Mouse (Mus musculus) large intestine, adult 2 months (tissue): ENCODE measurements around the gene Ranbp17. TPM values are rescaled to one million over a fixed set of nuclear protein-coding genes. Genes with fewer than 3 reads are reported as not detected.
"Not testable (repeated sequence)": the region's sequence is repeated elsewhere in the genome, so short reads cannot be mapped to it uniquely, and the experiment has no call there.

Source experiments
- DNase-seq: peaks from one replicate; pipeline ENCODE4 v3.0.0-alpha.2; 2012; ENCODE audit warnings: low read depth, low spot score
- WGBS: fragments of 180-500 bp; shearing (Covaris S2); methylation state at CpG from one replicate; pipeline ENCODE4 v1.1.7; 2018; 5-methylcytosine and 5-hydroxymethylcytosine counted together
- polyA plus RNA-seq: library from polyadenylated mRNA; depleted of rRNA; stranded (reverse); fragments of >200 nt; gene quantifications from 2 replicates; pipeline ENCODE4 v1.2.3, GENCODE M21; 2012

Ranbp17 gene
- polyA plus RNA-seq, 1 experiment: 0.29 TPM

GRCm38 (mm10) chr11:33427789-33428188, 85.8 kb downstream of the Ranbp17 start:
- DNase-seq: not testable (repeated sequence)
- WGBS: 79% methylated on average over 5 of the region's 5 CpGs

- no peak for DNase-seq
- 73% methylated on average over 3 of the region's 3 CpGs for WGBS
Measured at GRCm38 (mm10) chr11:33422226-33422625, 91.3 kb downstream of the Ranbp17 start.

- no peak for DNase-seq
- WGBS: 77% methylated on average over 4 of the region's 4 CpGs
Measured at GRCm38 (mm10) chr11:33404651-33405050, 108.9 kb downstream of the Ranbp17 start.

GRCm38 (mm10) chr11:33399346-33399745, 114.2 kb downstream of the Ranbp17 start:
- WGBS: 42% methylated on average over 1 of the region's 1 CpGs
- DNase-seq: no peak

GRCm38 (mm10) chr11:33398701-33399100, 114.8 kb downstream of the Ranbp17 start:
- no peak for DNase-seq
- WGBS: 60% methylated on average over 3 of the region's 3 CpGs

- 88% methylated on average over 6 of the region's 6 CpGs for WGBS
- DNase-seq: no peak
Measured at GRCm38 (mm10) chr11:33396275-33396674, 117.3 kb downstream of the Ranbp17 start.

GRCm38 (mm10) chr11:33394093-33394492, 119.5 kb downstream of the Ranbp17 start:
- 83% methylated on average over 3 of the region's 3 CpGs for WGBS
- DNase-seq: no peak

- no peak for DNase-seq
- WGBS: 95% methylated on average over 2 of the region's 2 CpGs
Measured at GRCm38 (mm10) chr11:33388685-33389084, 124.9 kb downstream of the Ranbp17 start.

GRCm38 (mm10) chr11:33361867-33362266, 151.7 kb downstream of the Ranbp17 start:
- DNase-seq: no peak
- WGBS: 60% methylated on average over 5 of the region's 5 CpGs

- DNase-seq: no peak
- 73% methylated on average over 2 of the region's 2 CpGs for WGBS
Measured at GRCm38 (mm10) chr11:33349269-33349668, 164.3 kb downstream of the Ranbp17 start.

GRCm38 (mm10) chr11:33342061-33342460, 171.5 kb downstream of the Ranbp17 start:
- WGBS: 87% methylated on average over 2 of the region's 2 CpGs
- DNase-seq: no peak

GRCm38 (mm10) chr11:33336552-33337121, 176.9 kb downstream of the Ranbp17 start:
- WGBS: 54% methylated on average over 7 of the region's 7 CpGs
- no peak for DNase-seq

GRCm38 (mm10) chr11:33335616-33336015, 177.9 kb downstream of the Ranbp17 start:
- 88% methylated on average over 3 of the region's 3 CpGs for WGBS

GRCm38 (mm10) chr11:33332137-33332536, 181.4 kb downstream of the Ranbp17 start:
- DNase-seq: no peak
- 56% methylated on average over 5 of the region's 5 CpGs for WGBS

More at GRCm38 (mm10) chr11:33335616-33336015, 177.9 kb downstream of the Ranbp17 start:
- no peak for DNase-seq

- 60% methylated on average over 7 of the region's 7 CpGs for WGBS
- DNase-seq: no peak
Measured at GRCm38 (mm10) chr11:33319006-33319611, 194.4 kb downstream of the Ranbp17 start.

- no peak for DNase-seq
- 31% methylated on average over 4 of the region's 4 CpGs for WGBS
Measured at GRCm38 (mm10) chr11:33309566-33309965, 204.0 kb downstream of the Ranbp17 start.

GRCm38 (mm10) chr11:33300859-33301258, 212.7 kb downstream of the Ranbp17 start:
- no peak for DNase-seq
- 80% methylated on average over 8 of the region's 8 CpGs for WGBS

GRCm38 (mm10) chr11:33299371-33299770, 214.2 kb downstream of the Ranbp17 start:
- no peak for DNase-seq
- WGBS: 75% methylated on average over 11 of the region's 11 CpGs

GRCm38 (mm10) chr11:33297121-33297520, 216.4 kb downstream of the Ranbp17 start:
- WGBS: 80% methylated on average over 8 of the region's 8 CpGs
- DNase-seq: no peak

- DNase-seq: no peak
- 30% methylated on average over 3 of the region's 3 CpGs for WGBS
Measured at GRCm38 (mm10) chr11:33295422-33295821, 218.1 kb downstream of the Ranbp17 start.

- WGBS: 68% methylated on average over 6 of the region's 6 CpGs
- DNase-seq: no peak
Measured at GRCm38 (mm10) chr11:33294063-33294462, 219.5 kb downstream of the Ranbp17 start.
